Mouse (Mus musculus) retina, embryonic 14.5 days (tissue): Measurements from ENCODE around the gene S100a5.
A peak's percentile ranks its signal among the peaks of the same experiment; 100 is the strongest.

Experiments
- DNase-seq: peaks from one replicate; pipeline ENCODE4 v3.0.0-alpha.2; 2015; ENCODE audit warnings: low spot score

Gene S100a5

GRCm38 (mm10) chr3:90626266-90627021 is 18.1 kb downstream of the S100a5 start:
- no peak for DNase-seq

DNA sequence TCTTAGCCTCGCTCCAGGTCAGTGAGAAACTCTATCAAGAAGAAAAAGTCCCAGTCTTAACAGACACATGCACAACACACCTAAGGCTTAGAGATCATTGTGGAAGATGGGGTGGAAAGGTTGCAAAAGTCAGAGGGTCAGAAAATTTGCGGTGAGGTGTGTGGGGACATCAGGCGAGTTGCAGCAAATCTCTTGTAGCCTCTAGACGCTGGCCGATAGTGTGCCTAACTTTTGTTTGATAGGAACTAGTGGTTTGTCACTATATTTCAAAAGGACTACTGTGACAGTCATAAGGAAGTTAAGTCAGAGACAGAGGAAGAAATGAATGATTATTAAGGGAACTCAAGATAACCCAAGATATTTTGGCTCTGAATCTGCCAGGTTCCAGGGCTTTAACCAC is 19.0 kb downstream of the S100a5 start:
- DNase-seq = no peak

DNA sequence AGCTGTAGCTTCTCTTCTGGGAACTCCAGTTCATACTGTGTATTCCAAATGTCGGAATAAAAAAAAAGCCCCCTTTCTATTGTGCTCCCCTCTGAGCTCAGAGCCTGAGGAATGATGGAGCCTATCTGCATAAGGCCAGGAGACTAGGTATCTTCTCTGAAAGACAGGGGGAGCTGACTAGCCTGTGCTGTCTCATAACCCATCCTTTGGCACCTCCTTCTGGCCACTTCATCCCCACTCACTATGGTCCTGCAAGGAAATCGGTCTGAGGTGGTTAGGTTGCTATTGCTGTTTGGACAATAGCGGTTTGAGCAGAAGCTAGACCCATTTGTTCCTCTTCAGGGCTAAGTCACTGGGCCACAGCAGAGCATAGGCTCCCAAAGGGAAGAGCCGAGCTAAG is 19.5 kb downstream of the S100a5 start:
- DNase-seq = peak; percentile 55

- no peak for DNase-seq
Observed at GRCm38 (mm10) chr3:90629298-90629697, 21.0 kb downstream of the S100a5 start.

GRCm38 (mm10) chr3:90631984-90632383 is 23.7 kb downstream of the S100a5 start:
- DNase-seq = no peak

DNA sequence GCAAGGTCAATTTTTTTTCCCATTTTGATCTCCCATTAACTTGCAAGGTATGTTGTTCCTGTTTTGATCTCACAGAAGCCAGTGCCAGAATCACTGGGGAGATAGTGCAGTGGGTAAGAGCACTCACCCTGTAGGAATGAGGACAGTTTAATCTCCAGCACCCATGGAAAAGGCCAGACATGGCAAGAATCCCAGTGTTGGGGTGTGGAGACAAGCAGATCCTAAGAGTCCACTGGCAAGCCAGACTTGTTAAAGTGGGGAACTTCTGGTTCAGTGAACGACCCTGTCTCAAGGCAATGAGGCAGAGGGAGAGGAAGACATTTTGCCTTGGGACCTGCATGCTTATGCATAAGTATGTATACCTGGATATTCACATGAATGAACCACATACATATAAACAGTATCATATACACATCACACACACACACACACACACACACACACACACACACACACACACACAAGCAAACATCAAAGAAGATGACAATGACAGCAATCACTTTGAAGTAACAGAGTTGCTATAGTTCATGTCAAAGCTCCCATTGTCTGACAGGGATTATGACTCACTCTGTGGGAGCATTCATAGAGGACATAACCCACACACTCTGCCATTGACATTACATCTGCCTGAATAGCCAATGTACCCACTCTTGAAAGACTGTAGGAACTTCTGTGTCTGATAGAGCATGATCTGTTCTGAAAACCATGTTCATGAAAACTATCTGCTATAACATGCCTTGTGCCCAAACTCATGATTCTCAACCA is 30.4 kb downstream of the S100a5 start:
- DNase-seq = no peak

DNA sequence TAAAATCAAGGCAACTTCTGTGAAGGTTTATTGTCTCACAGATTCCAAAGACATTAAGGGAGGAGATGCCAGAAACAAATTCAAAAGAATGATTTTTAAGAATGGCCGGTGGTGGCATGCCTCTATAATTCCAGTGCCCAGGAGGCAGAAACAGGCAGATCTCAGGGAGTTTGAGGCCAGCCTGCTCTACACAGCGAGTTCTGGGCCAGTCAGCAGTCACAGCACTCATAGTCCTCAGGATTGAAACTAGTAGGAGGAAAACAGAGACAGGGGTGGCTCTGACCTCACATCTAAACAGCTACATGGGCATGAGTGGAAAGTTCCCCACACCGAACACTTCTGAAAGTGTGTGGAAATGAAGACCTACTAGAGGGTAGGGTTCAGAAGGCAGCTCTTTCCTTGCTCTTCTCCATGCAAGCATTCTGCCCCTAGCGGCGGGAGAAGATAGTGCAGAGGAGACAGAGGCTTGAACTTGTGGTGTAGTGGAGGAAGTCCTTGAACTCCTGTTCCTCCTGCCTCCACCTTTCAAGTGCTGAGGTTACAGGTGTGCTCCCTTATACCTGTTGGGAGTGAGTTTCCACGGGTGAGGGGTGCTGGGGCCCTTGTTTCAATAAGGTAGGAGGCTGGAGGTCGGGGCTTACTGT is 31.3 kb downstream of the S100a5 start:
- DNase-seq = peak; percentile 52

DNA sequence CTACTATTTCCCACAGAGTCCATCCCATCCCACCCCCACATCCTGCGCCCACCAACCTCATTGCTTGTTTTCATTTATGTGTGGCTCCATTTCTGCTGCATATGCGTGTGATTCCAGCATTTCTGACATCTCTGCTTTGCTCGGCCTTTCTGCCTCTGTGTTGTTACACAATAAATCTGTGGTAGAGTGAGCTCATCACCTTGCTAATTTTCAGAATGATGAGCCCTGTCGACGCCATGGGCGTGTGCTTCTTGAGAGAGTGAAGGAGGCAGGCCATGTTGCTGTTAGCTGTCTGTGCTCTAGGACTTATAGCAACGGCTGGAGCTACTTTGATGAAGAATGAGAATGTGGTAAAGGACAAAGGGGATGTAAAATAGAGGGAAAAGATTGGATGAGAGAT is 32.7 kb downstream of the S100a5 start:
- no peak for DNase-seq

DNA sequence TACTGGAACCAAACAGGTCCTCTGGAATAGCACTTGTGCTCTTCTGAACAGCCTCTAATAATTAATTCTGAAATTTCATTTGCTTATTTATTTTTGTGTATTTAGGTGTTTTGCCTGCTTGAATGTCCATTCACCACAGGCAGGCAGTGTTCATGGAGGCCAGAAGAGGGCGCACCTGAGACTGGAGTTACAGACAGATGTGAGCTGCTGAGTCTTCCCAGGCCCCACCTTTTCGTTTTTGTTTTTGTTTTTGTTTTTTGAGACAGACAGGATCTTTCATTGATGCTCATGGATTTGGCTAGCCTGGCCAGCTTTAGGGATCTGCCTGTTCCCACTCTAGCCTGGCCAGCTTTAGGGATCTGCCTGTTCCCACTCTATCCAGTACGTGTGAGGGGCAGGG is 35.9 kb downstream of the S100a5 start:
- peak; percentile 43 for DNase-seq

GRCm38 (mm10) chr3:90647291-90647690 is 39.0 kb downstream of the S100a5 start:
- DNase-seq = no peak

GRCm38 (mm10) chr3:90648981-90649380 is 40.7 kb downstream of the S100a5 start:
- no peak for DNase-seq

DNA sequence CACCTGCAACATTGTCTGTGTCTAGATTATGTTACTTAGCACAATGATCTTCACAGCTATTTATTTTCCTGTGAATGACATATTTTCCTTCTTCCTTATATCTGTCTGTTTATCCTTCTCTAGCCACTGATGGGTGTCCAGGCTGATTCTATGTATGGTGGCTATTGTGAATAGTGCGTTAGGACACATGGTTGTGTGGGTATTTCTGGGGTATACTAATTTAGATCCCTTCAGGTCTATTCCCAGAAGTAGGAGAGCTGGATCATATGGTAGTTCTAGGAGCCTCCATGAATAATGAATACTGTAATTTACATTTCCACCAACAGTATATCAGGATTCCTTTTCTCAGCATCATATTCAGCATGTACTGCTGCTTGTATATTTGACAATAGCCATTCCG is 41.5 kb downstream of the S100a5 start:
- DNase-seq = no peak

DNA sequence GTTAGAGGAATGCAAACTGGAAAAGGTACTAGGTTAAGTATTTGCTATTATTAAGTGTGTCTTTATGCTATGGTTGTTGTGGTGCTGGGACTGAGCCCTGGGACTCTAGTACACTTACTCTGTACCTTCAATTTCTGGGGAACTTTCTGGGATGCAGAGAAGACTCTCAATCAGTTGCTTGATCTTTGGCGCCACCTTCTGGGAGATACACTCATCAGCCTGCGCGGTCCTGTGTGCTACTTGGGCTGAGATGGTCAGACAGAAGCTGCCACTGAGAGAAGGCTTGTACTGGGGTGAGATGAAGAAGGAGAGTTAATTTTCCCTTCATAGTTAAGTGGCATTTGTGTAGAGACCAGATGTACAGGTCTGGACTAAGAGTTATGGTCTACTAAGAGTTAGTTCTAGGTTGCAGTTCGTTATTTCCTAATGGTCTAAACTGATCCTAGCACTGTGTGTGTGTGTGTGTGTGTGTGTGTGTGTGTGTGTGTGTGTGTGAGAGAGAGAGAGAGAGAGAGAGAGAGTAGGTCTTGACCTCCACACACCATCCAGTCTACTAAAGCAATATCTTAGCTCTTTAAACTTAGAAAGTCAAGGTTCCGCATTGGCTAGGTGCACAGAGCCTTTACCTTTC is 44.7 kb downstream of the S100a5 start:
- DNase-seq = peak; percentile 95

- no peak for DNase-seq
Observed at GRCm38 (mm10) chr3:90653717-90654116, 45.4 kb downstream of the S100a5 start, which contains the start of gene S100a7a. S100a7a (plus strand) TSS chr3:90654017.

GRCm38 (mm10) chr3:90657405-90657804 is 49.1 kb downstream of the S100a5 start:
- peak; percentile 12 for DNase-seq

- no peak for DNase-seq
Observed at GRCm38 (mm10) chr3:90659364-90660044, 51.2 kb downstream of the S100a5 start.
